Mouse (Mus musculus): Measurements from ENCODE around the gene Snrpg. TPM values are rescaled to one million over a fixed set of nuclear protein-coding genes. Genes with fewer than 3 reads are reported as not detected.

The Snrpg gene
- polyA plus RNA-seq, 1 experiment = 3.6 TPM

DNA sequence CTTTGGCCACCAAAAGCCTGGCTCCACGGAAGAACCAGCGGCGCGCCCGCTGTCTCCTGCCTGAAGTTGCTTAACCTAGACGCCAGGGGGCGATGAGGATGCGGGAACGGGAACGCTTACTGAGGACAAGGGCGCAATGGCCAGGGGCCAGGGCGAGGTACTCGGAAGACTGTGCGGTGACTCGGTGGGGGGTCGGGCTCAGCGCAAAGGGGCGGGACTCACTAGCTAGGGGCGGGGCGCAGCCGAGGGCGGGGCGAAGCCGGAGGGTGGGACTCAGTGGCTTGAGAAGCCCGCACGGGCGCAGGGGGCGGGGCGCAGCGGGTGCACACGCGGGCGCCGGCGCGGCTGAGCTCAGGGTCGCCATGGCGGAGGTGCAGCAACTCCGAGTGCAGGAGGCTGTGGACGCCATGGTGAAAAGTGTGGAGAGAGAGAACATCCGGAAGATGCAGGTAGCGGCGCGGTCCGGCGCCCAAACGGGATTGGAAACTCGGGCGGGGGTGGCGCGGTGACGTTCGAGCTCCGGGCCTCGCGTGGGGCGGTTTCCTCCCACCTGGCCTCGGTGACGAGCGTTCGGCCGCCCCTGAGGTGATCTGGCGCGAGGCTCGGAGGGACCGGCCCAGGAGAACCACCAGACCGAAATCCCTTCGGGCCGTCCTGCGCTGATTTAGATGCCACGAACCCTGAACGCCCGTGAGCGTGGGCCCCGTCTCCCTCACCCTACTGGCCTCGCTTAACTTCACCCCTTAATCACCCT is 5.6 kb upstream of the Snrpg start, which contains the start of gene Fam136a:
Gene Fam136a (plus strand): TSS at position 276 of the 754 bp plus-strand sequence.
- Histone ChIP-seq H3K4me1 (ENCODE audit: control insufficient read depth) (peaks cover 37% of the 10 kb centered on the region), H3K36me3 (ENCODE audit: control insufficient read depth) (peaks cover 9% of the 10 kb centered on the region), H3K27me3 (ENCODE audit: control insufficient read depth) (no peaks in the 10 kb centered on the region; the same call in 1 of the 2 replicates), H3K9me3 (ENCODE audit: control insufficient read depth, low read length) (peaks cover 5% of the 10 kb centered on the region), H3K4me3 (replicated peaks) (peak within 1 kb of the TSS; percentile 86)
- no peak for TF ChIP-seq TAL1 (IDR thresholded peaks at IDR 0.05; ENCODE audit: low read length)
- no peak for TF ChIP-seq GATA1 (IDR thresholded peaks at IDR 0.05; ENCODE audit: low read length)

DNA sequence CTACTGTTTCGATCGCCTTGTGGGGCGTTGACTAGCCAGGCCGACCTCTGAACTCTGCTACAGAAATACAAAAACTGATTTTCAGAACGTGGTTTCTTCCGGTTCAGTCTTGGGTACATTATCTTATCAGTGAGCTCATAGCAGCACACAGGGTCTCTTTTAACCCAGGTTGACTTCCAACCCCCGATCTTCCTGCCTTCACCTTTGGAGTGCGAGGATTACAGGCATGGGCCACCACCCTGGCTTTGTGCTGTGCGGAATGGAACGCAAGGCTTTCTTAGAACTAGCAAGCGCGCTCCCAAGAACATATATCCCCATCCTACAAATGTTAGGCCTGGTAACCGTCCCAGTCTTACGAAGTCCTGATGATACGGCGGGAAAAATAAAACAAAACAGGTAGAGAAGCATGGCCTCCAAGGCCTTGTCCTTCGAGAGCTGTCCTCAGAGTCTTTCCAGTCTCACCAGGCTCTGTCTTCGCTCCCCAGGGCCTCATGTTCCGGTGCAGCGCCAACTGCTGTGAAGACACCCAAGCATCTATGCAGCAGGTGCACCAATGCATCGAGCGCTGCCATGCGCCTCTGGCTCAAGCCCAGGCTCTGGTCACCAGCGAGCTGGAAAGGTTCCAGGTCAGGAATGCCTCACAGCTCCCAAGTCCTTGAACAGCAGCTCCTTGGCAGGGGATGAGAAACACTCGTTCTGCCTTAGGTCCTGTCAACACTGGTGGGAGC is 4.8 kb upstream of the Snrpg start:
- Histone ChIP-seq H3K4me1 (ENCODE audit: control insufficient read depth) (peaks cover 44% of the 10 kb centered on the region), H3K27me3 (ENCODE audit: control insufficient read depth) (no peaks in the 10 kb centered on the region; the same call in 1 of the 2 replicates), H3K4me3 (replicated peaks) (peak overlapping the region; percentile 86), H3K9me3 (ENCODE audit: control insufficient read depth, low read length) (peaks cover 5% of the 10 kb centered on the region), H3K36me3 (ENCODE audit: control insufficient read depth) (peaks cover 9% of the 10 kb centered on the region)
- TF ChIP-seq TAL1 (IDR thresholded peaks at IDR 0.05; ENCODE audit: low read length) (no peak), GATA1 (IDR thresholded peaks at IDR 0.05; ENCODE audit: low read length) (no peak)

DNA sequence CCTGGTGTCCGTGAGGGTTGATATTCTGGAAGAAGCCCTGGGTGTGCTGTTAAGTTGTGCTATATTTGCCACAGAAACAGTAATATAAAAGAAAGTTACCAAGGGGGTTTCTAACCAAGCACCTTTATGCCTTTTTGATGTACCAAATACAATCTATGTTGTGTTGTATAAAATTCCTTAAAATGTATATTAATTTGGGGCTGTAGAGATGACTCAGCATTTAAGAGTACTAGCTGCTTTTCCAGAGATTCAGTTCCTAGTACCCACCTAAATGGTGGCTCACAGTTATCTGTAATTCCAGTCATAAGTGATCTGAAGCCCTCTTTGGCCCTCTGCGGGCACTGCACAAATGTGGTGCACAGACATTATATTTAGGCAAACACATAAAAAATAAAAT is 4.3 kb upstream of the Snrpg start:
- Histone ChIP-seq H3K36me3 (ENCODE audit: control insufficient read depth) (peaks cover 9% of the 10 kb centered on the region), H3K4me3 (replicated peaks) (peak overlapping the region; percentile 86), H3K27me3 (ENCODE audit: control insufficient read depth) (no peaks in the 10 kb centered on the region), H3K9me3 (ENCODE audit: control insufficient read depth, low read length) (no peaks in the 10 kb centered on the region), H3K4me1 (ENCODE audit: control insufficient read depth) (peaks cover 44% of the 10 kb centered on the region)
- TF ChIP-seq GATA1 (IDR thresholded peaks at IDR 0.05; ENCODE audit: low read length) = no peak
- no peak for TF ChIP-seq TAL1 (IDR thresholded peaks at IDR 0.05; ENCODE audit: low read length)

DNA sequence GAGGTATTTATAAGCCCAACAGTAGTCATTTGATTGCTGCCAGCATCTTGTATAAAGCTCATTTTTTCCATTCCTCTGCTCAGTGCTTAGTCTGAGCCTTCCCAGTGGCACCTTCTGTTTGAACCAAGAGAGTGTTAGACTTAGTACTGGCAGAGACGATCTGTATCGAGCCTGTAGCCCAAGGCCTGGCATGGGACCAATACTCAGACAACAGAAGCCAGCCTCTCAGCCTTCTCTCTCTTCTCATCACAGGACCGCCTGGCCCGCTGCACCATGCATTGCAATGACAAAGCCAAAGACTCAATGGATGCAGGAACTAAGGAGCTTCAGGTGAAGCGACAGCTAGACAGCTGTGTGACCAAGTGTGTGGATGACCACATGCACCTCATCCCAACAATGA is 2.6 kb upstream of the Snrpg start:
- Histone ChIP-seq H3K9me3 (ENCODE audit: control insufficient read depth, low read length) (no peaks in the 10 kb centered on the region), H3K4me1 (ENCODE audit: control insufficient read depth) (peaks cover 60% of the 10 kb centered on the region), H3K27me3 (ENCODE audit: control insufficient read depth) (no peaks in the 10 kb centered on the region), H3K4me3 (replicated peaks) (no peak overlapping the region), H3K36me3 (ENCODE audit: control insufficient read depth) (peaks cover 14% of the 10 kb centered on the region)
- TF ChIP-seq GATA1 (IDR thresholded peaks at IDR 0.05; ENCODE audit: low read length) = no peak
- TF ChIP-seq TAL1 (IDR thresholded peaks at IDR 0.05; ENCODE audit: low read length) = no peak

DNA sequence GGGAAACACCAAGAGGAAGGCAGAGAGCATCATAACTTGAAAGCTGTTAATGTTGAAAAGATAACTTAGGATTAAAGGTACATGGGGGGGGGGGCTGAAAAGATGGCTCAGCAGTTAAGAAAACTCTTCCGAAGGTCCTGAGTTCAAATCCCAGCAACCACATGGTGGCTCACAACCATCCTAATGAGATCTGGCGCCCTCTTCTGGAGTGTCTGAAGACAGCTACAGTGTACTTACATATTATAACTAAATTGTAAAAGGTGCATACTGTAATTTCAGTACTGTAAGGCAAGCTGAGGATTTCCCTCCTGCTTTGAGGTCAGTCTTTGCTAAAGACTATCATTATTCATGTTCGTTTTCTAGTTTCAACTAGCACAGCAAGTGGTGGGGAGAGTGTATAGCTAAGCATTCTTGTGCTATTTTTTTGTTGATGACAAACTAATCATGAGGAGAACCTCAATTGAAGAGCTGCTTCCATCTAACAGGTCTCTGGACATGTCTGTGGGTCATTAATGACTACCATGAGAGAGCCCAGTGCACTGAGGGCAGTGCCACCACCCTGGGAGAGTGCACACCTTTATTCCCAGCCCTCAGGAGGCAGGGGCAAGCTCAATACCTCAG is 901 bp upstream of the Snrpg start:
- TF ChIP-seq TAL1 (IDR thresholded peaks at IDR 0.05; ENCODE audit: low read length) (no peak), GATA1 (IDR thresholded peaks at IDR 0.05; ENCODE audit: low read length) (no peak)
- peaks cover 28% of the 10 kb centered on the region for H3K36me3 ChIP-seq (ENCODE audit: control insufficient read depth)
- no peaks in the 10 kb centered on the region for H3K9me3 ChIP-seq (ENCODE audit: control insufficient read depth, low read length)
- H3K4me3 ChIP-seq (replicated peaks) = peak overlapping the region; percentile 79
- H3K4me1 ChIP-seq (ENCODE audit: control insufficient read depth) = peaks cover 53% of the 10 kb centered on the region
- H3K27me3 ChIP-seq (ENCODE audit: control insufficient read depth) = no peaks in the 10 kb centered on the region

- H3K27me3 ChIP-seq (ENCODE audit: control insufficient read depth) = no peaks in the 10 kb centered on the region
- peaks cover 39% of the 10 kb centered on the region for H3K36me3 ChIP-seq (ENCODE audit: control insufficient read depth)
- no peaks in the 10 kb centered on the region for H3K9me3 ChIP-seq (ENCODE audit: control insufficient read depth, low read length)
- peaks cover 44% of the 10 kb centered on the region for H3K4me1 ChIP-seq (ENCODE audit: control insufficient read depth)
- TF ChIP-seq GATA1 (IDR thresholded peaks at IDR 0.05; ENCODE audit: low read length) (no peak), TAL1 (IDR thresholded peaks at IDR 0.05; ENCODE audit: low read length) (no peak)
- peak overlapping the region; percentile 79 for H3K4me3 ChIP-seq (replicated peaks)
Measured at GRCm38 (mm10) chr6:86371340-86371911, 322 bp downstream of the Snrpg start.

DNA sequence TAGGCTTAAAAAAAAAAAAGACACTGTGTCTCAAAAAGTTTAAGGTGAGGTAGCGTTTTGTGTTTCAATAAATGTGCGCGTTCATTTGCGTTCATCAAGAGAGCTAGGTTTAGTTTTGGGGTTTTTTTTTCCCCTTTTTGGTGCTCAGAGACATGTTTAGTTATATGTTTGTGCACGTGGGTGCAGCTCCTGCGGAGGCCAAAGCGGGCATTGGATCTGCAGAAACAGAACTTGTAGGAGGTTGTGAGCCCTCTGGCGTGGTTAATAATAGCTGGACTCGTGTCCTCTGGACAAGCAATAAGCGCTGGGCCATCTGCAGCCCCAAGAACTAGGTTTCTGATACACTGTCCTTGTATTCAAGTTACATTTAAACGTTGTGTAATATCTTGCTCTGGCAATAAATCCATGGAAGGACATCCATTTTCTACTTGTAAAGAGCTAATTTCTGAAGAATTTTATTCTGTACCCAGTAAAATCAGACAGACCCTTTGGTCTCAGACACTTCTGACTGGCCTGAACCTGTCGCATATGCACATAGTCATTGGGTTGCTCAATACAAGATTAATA is 929 bp downstream of the Snrpg start:
- Histone ChIP-seq H3K36me3 (ENCODE audit: control insufficient read depth) (peaks cover 45% of the 10 kb centered on the region), H3K9me3 (ENCODE audit: control insufficient read depth, low read length) (no peaks in the 10 kb centered on the region)

DNA sequence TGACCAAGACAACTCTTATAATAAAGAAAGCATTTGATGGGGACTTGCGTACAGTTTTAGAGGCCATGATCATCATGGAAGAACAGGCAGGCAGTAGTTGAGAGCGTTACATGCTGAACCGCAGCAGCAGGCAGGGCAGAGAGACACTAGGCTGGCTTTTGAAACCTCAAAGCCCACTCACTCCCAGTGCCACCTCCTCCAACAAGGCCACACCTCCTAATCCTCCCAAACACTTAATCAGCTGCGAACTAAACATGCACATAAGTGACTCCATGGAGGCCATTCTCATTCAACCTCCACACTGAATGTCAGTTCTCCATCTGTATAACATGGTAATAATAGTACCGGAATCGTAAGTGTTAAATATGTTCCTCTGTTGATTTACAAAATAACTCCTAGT is 2.5 kb downstream of the Snrpg start:
- no peak for TF ChIP-seq TAL1 (IDR thresholded peaks at IDR 0.05; ENCODE audit: low read length)
- no peak for TF ChIP-seq GATA1 (IDR thresholded peaks at IDR 0.05; ENCODE audit: low read length)
- Histone ChIP-seq H3K4me3 (replicated peaks) (no peak overlapping the region), H3K36me3 (ENCODE audit: control insufficient read depth) (peaks cover 52% of the 10 kb centered on the region), H3K4me1 (ENCODE audit: control insufficient read depth) (peaks cover 30% of the 10 kb centered on the region), H3K27me3 (ENCODE audit: control insufficient read depth) (no peaks in the 10 kb centered on the region), H3K9me3 (ENCODE audit: control insufficient read depth, low read length) (no peaks in the 10 kb centered on the region)

More for the DNA sequence above, 929 bp downstream of the Snrpg start:
- Histone ChIP-seq H3K4me1 (ENCODE audit: control insufficient read depth) (peaks cover 38% of the 10 kb centered on the region), H3K27me3 (ENCODE audit: control insufficient read depth) (no peaks in the 10 kb centered on the region), H3K4me3 (replicated peaks) (peak overlapping the region; percentile 79)
- TF ChIP-seq GATA1 (IDR thresholded peaks at IDR 0.05; ENCODE audit: low read length) = no peak
- no peak for TF ChIP-seq TAL1 (IDR thresholded peaks at IDR 0.05; ENCODE audit: low read length)
